In genomic region chr11:23067395-23068136, GRCm38 (mm10) we compare ENCODE assay signal across 7 mouse cellular contexts.
A peak's percentile ranks its signal among the peaks of the same experiment; 100 is the strongest.
DNase-seq lines count a peak whose midpoint lies in the region; ATAC-seq lines count a peak whose summit lies in the region.

No protein-coding gene starts in this region.

- H3K36me3 ChIP-seq in embryonic facial prominence, embryonic 11.5 days (replicated peaks; ENCODE audit: control insufficient read depth, insufficient read depth, low read depth, low read length), result no peaks in the 10 kb centered on the region
- H3K36me3 ChIP-seq in limb, embryonic 11.5 days (ENCODE audit: control insufficient read depth, insufficient read depth, low read length), result no peaks in the 10 kb centered on the region
- H3K36me3 ChIP-seq in midbrain, embryonic 14.5 days (ENCODE audit: control insufficient read depth, insufficient read depth, low read length), result no peaks in the 10 kb centered on the region

- no peak overlapping the region for H3K27ac ChIP-seq in embryonic facial prominence, embryonic 11.5 days (replicated peaks; ENCODE audit: low read depth, low read length)
- no peak overlapping the region for H3K27ac ChIP-seq in limb, embryonic 11.5 days (replicated peaks; ENCODE audit: low read depth, low read length)
- H3K27ac ChIP-seq in midbrain, embryonic 14.5 days (replicated peaks; ENCODE audit: low read depth, low read length), result peak overlapping the region; percentile 83

- no peaks in the 10 kb centered on the region for H3K9me3 ChIP-seq in embryonic facial prominence, embryonic 11.5 days (replicated peaks; ENCODE audit: control insufficient read depth, low read length)
- H3K9me3 ChIP-seq in limb, embryonic 11.5 days (ENCODE audit: control insufficient read depth, low read length), result no peaks in the 10 kb centered on the region
- H3K9me3 ChIP-seq in midbrain, embryonic 14.5 days (ENCODE audit: control insufficient read depth, low read length), result no peaks in the 10 kb centered on the region

- no peaks in the 10 kb centered on the region for H3K27me3 ChIP-seq in embryonic facial prominence, embryonic 11.5 days (ENCODE audit: control insufficient read depth, insufficient read depth, low read length)
- H3K27me3 ChIP-seq in limb, embryonic 11.5 days (ENCODE audit: control insufficient read depth, insufficient read depth, low read length), result no peaks in the 10 kb centered on the region
- H3K27me3 ChIP-seq in midbrain, embryonic 14.5 days (ENCODE audit: control insufficient read depth, insufficient read depth, low read length), result no peaks in the 10 kb centered on the region

- under 1% methylated on average over 49 of the region's 49 CpGs for WGBS in embryonic facial prominence, embryonic 11.5 days
- under 1% methylated on average over 49 of the region's 49 CpGs for WGBS in limb, embryonic 11.5 days
- WGBS in midbrain, embryonic 14.5 days, result under 1% methylated on average over 49 of the region's 49 CpGs

- ATAC-seq in embryonic facial prominence, embryonic 11.5 days (replicated peaks; ENCODE audit: insufficient number of reproducible peaks, low FRiP score, low TSS enrichment, low read depth), result peak; percentile 100
- peak; percentile 99 for ATAC-seq in limb, embryonic 11.5 days (ENCODE audit: insufficient number of reproducible peaks, low FRiP score, low TSS enrichment, low read depth)
- ATAC-seq in midbrain, embryonic 14.5 days (ENCODE audit: low FRiP score, low TSS enrichment), result peak; percentile 99

- H3K4me2 ChIP-seq in embryonic facial prominence, embryonic 11.5 days (ENCODE audit: low read depth, low read length), result peak overlapping the region; percentile 50
- peak overlapping the region; percentile 80 for H3K4me2 ChIP-seq in limb, embryonic 11.5 days (ENCODE audit: low read depth, severe bottlenecking)
- peak overlapping the region; percentile 56 for H3K4me2 ChIP-seq in midbrain, embryonic 14.5 days (ENCODE audit: low read length)

- peak overlapping the region; percentile 45 for H3K4me3 ChIP-seq in embryonic facial prominence, embryonic 11.5 days (ENCODE audit: low read depth, low read length)
- H3K4me3 ChIP-seq in limb, embryonic 11.5 days (ENCODE audit: low read depth, low read length), result peak overlapping the region; percentile 57
- H3K4me3 ChIP-seq in midbrain, embryonic 14.5 days (replicated peaks; ENCODE audit: low read depth, low read length), result peak overlapping the region; percentile 59

- peak overlapping the region; percentile 84 for H3K9ac ChIP-seq in embryonic facial prominence, embryonic 11.5 days (replicated peaks; ENCODE audit: low read length)
- H3K9ac ChIP-seq in limb, embryonic 11.5 days (ENCODE audit: low read length), result peak overlapping the region; percentile 84
- H3K9ac ChIP-seq in midbrain, embryonic 14.5 days (replicated peaks; ENCODE audit: low read length), result peak overlapping the region; percentile 71

- DNase-seq in adrenal gland, postnatal 14 days, result peak; percentile 94
- peak; percentile 91 for DNase-seq in embryonic facial prominence, embryonic 11.5 days (ENCODE audit: low spot score)
- DNase-seq in heart, adult 11 months, result peak; percentile 99
- DNase-seq in kidney, adult 18-20 months, result peak; percentile 87
- peak; percentile 89 for DNase-seq in limb, embryonic 11.5 days (ENCODE audit: low spot score)
- peak; percentile 96 for DNase-seq in midbrain, embryonic 14.5 days
- DNase-seq in spleen, adult 18-20 months, result peak; percentile 63 to 74

- no peaks in the 10 kb centered on the region for H3K4me1 ChIP-seq in embryonic facial prominence, embryonic 11.5 days (ENCODE audit: control insufficient read depth, insufficient read depth, low read length)
- no peaks in the 10 kb centered on the region for H3K4me1 ChIP-seq in limb, embryonic 11.5 days (ENCODE audit: control insufficient read depth, insufficient read depth, low read length)
- peaks cover 4% of the 10 kb centered on the region; the same call in 1 of the 2 replicates for H3K4me1 ChIP-seq in midbrain, embryonic 14.5 days (ENCODE audit: control insufficient read depth, insufficient read depth, low read length)
